Mouse (Mus musculus) embryonic facial prominence, embryonic 10.5 days (tissue): ENCODE results near the gene Map2k1. TPM values are rescaled to one million over a fixed set of nuclear protein-coding genes. Genes with fewer than 3 reads are reported as not detected.
"Not testable (repeated sequence)": the region's sequence is repeated elsewhere in the genome, so short reads cannot be mapped to it uniquely, and the experiment has no call there.

Source experiments
- DNase-seq: peaks from one replicate; pipeline ENCODE4 v3.0.0-alpha.2; 2017; ENCODE audit warnings: low spot score
- H3K27ac ChIP-seq: fragments of 300-500 bp; sonication (generic); replicated peaks from 2 replicates; pipeline ENCODE4 v1.5.1; 2016; ENCODE audit warnings: mild to moderate bottlenecking
- H3K27me3 ChIP-seq: fragments of 300-500 bp; sonication (generic); replicated peaks from 2 replicates; pipeline ENCODE4 v1.6.1; 2016; ENCODE audit warnings: low read depth, mild to moderate bottlenecking; ENCODE audit not compliant: poor library complexity, severe bottlenecking
- H3K36me3 ChIP-seq: fragments of 300-500 bp; sonication (generic); replicated peaks from 2 replicates; pipeline ENCODE4 v1.6.1; 2016; ENCODE audit warnings: mild to moderate bottlenecking, moderate library complexity
- H3K4me1 ChIP-seq: fragments of 300-500 bp; sonication (generic); 2 replicates; pipeline ENCODE4 v1.6.1; 2016
- H3K4me3 ChIP-seq: fragments of 300-500 bp; sonication (generic); 2 replicates; pipeline ENCODE4 v1.5.1; 2016; ENCODE audit warnings: mild to moderate bottlenecking, moderate library complexity
- H3K9me3 ChIP-seq: fragments of 300-500 bp; sonication (generic); 2 replicates; pipeline ENCODE4 v1.6.1; 2016; ENCODE audit warnings: mild to moderate bottlenecking
- WGBS: fragments of 180-500 bp; shearing (Covaris S2); methylation state at CpG from one replicate; pipeline ENCODE4 v1.1.7; 2016; 5-methylcytosine and 5-hydroxymethylcytosine counted together
- polyA plus RNA-seq: library from polyadenylated mRNA; unstranded; fragments of >200 nt; fragmentation: Nextera tagmentation; extraction: Ambion mirVana; gene quantifications from 2 replicates; pipeline ENCODE4 v1.2.1, GENCODE M21; 2016

Map2k1 gene
- polyA plus RNA-seq, 1 experiment from 2014 or later: 82.6 TPM

DNA sequence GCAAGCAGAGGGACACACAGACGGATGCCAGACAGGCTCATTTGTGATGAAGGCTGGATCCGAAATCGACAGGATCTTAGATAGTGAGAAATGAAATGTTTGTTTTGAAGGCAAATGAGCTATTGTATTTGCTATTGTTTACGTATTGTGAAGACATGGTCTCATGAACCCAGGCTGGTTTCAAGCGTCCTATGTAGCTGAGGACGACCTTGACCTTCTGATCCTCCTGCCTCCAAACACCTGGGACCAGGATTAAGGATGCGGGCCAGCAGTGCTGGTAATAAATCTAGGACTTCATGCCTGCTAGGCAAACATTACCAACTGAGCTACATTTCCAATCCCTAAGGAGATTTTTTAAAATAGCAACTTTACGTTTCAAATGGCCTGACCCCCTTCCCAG is 55.9 kb downstream of the Map2k1 start:
- H3K4me3 ChIP-seq: no peak overlapping the region
- peaks cover 90% of the 10 kb centered on the region for H3K36me3 ChIP-seq
- H3K27me3 ChIP-seq: no peaks in the 10 kb centered on the region
- no peak for DNase-seq
- H3K9me3 ChIP-seq: no peaks in the 10 kb centered on the region
- H3K4me1 ChIP-seq: peaks cover 6% of the 10 kb centered on the region; the same call in 1 of the 2 replicates
- WGBS: 92% methylated on average over 8 of the region's 8 CpGs
- H3K27ac ChIP-seq: no peak overlapping the region

- H3K36me3 ChIP-seq: peaks cover 89% of the 10 kb centered on the region
- WGBS: 89% methylated on average over 4 of the region's 4 CpGs
- H3K4me3 ChIP-seq: no peak overlapping the region
- no peaks in the 10 kb centered on the region for H3K27me3 ChIP-seq
- H3K9me3 ChIP-seq: no peaks in the 10 kb centered on the region
- no peak for DNase-seq
- no peak overlapping the region for H3K27ac ChIP-seq
- no peaks in the 10 kb centered on the region for H3K4me1 ChIP-seq
These were observed 57.9 kb downstream of the Map2k1 start for GRCm38 (mm10) chr9:64195554-64195953.

DNA sequence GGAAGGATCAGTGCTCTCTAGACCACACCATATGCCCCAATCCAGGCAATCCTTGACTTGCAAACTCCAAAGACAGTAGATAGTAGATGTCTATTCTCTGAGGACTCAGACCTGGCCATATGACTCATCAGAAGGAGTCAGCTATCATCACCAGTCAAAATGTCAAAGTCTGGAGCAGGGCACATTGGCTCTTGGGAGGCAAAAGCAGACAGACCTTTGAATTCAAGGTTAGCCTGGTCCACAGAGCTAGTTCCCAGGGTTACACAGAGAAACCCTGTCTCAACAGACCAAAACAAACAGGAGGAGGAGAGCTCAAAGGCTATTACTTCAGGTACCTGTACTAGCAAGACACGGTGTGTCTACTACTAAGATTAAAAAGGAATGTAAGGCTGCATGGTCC is 59.6 kb downstream of the Map2k1 start:
- Histone ChIP-seq H3K4me1 (no peaks in the 10 kb centered on the region), H3K4me3 (no peak overlapping the region), H3K9me3 (no peaks in the 10 kb centered on the region), H3K27ac (no peak overlapping the region), H3K27me3 (no peaks in the 10 kb centered on the region), H3K36me3 (peaks cover 90% of the 10 kb centered on the region)
- WGBS: 98% methylated on average over 1 of the region's 1 CpGs
- no peak for DNase-seq

GRCm38 (mm10) chr9:64184166-64184840 is 69.1 kb downstream of the Map2k1 start:
- no peak overlapping the region for H3K27ac ChIP-seq
- 92% methylated on average over 5 of the region's 5 CpGs for WGBS
- H3K4me1 ChIP-seq: peaks cover 8% of the 10 kb centered on the region
- H3K4me3 ChIP-seq: no peak overlapping the region
- no peaks in the 10 kb centered on the region for H3K9me3 ChIP-seq
- no peak for DNase-seq
- H3K36me3 ChIP-seq: peaks cover 89% of the 10 kb centered on the region
- H3K27me3 ChIP-seq: no peaks in the 10 kb centered on the region

DNA sequence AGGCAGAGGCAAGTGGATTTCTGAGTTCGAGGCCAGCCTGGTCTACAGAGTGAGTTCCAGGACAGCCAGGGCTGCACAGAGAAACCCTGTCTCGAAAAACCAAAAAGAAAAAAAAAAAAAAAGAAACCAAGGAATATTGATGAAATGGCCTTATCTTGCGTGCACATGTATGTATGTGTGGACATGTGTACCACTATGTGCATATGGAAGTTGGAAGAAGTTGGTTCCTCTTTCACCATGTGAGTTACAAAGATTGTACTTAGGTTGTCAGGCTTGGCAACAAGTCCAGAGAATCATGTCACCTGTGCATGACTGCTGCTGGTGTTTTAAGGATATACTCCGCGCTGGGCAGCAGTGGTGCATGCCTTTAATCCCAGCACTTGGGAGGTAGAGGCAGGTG is 70.1 kb downstream of the Map2k1 start:
- peaks cover 87% of the 10 kb centered on the region for H3K36me3 ChIP-seq
- H3K27ac ChIP-seq, H3K27me3 ChIP-seq, H3K4me1 ChIP-seq, DNase-seq, H3K4me3 ChIP-seq, H3K9me3 ChIP-seq: not testable (repeated sequence)
- WGBS: 85% methylated on average over 5 of the region's 5 CpGs

- Histone ChIP-seq H3K4me1 (peaks cover 20% of the 10 kb centered on the region), H3K27me3 (no peaks in the 10 kb centered on the region), H3K9me3 (no peaks in the 10 kb centered on the region), H3K36me3 (peaks cover 86% of the 10 kb centered on the region), H3K4me3 (peak within 1 kb of the TSS; percentile 72), H3K27ac (peak within 1 kb of the TSS; percentile 73)
- DNase-seq: peak; percentile 93
- WGBS: under 1% methylated on average over 35 of the region's 35 CpGs
These were observed 74.3 kb downstream of the Map2k1 start, which contains the start of gene Snapc5 for GRCm38 (mm10) chr9:64178974-64179646. Gene Snapc5 (plus strand): TSS chr9:64179274.

DNA sequence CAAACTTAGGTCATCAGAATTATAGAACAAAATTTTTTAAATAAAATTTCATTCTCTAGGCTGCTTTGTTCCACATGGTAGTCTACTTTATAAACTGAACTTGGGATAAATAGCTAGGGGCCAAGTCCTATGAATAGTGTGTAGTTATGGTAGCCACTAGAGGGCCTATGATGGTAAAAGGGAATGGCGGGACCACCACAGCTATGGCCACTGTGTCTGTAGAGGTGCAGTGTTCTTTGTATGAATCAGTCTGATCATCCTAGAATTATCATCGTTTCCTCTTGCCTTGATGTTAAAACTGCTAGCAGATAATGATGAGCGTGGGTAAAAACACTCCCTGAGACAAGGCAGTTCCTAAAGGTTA is 74.8 kb downstream of the Map2k1 start:
- Histone ChIP-seq H3K9me3 (no peaks in the 10 kb centered on the region), H3K4me3 (peak overlapping the region; percentile 72), H3K36me3 (peaks cover 83% of the 10 kb centered on the region), H3K27ac (peak overlapping the region; percentile 73), H3K27me3 (no peaks in the 10 kb centered on the region), H3K4me1 (peaks cover 21% of the 10 kb centered on the region)
- 37% methylated on average over 3 of the region's 3 CpGs for WGBS
- DNase-seq: peak; percentile 38

GRCm38 (mm10) chr9:64175378-64175777 is 78.1 kb downstream of the Map2k1 start:
- Histone ChIP-seq H3K9me3 (no peaks in the 10 kb centered on the region), H3K36me3 (peaks cover 52% of the 10 kb centered on the region), H3K27ac (no peak overlapping the region), H3K27me3 (no peaks in the 10 kb centered on the region), H3K4me3 (peak overlapping the region; percentile 74; the same call in 1 of the 2 replicates), H3K4me1 (peaks cover 33% of the 10 kb centered on the region)
- WGBS: 90% methylated on average over 11 of the region's 11 CpGs
- no peak for DNase-seq

- DNase-seq: no peak
- 74% methylated on average over 8 of the region's 8 CpGs for WGBS
These were observed 78.7 kb downstream of the Map2k1 start for GRCm38 (mm10) chr9:64174766-64175165.

DNA sequence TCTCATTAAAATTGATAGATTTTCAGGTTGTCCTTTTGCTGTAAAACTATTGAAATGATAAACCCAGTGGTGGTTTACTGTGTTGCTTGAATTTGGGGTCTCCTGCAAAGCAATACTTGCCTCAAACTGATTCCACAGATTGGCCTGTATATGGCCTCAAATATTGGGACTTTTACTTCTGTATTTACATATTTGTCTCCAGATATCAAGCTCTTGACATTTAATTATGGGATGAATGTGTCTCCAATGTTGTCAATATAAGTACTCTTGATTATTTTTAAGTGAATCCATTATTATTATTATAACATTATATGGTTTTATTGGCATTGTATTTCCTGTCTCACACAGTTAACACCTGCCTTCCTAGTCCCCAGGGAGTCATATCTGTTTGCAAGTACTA is 79.1 kb downstream of the Map2k1 start:
- peaks cover 25% of the 10 kb centered on the region for H3K4me1 ChIP-seq
- H3K27ac ChIP-seq: peak overlapping the region; percentile 97; the same call in 1 of the 2 replicates
- H3K27me3 ChIP-seq: no peaks in the 10 kb centered on the region
- H3K4me3 ChIP-seq: peak overlapping the region; percentile 74
- DNase-seq: no peak
- no peaks in the 10 kb centered on the region for H3K9me3 ChIP-seq
- H3K36me3 ChIP-seq: peaks cover 48% of the 10 kb centered on the region

More at GRCm38 (mm10) chr9:64174766-64175165, 78.7 kb downstream of the Map2k1 start:
- Histone ChIP-seq H3K36me3 (peaks cover 47% of the 10 kb centered on the region), H3K27ac (no peak overlapping the region), H3K4me3 (peak overlapping the region; percentile 74), H3K4me1 (peaks cover 29% of the 10 kb centered on the region), H3K9me3 (no peaks in the 10 kb centered on the region), H3K27me3 (no peaks in the 10 kb centered on the region)

GRCm38 (mm10) chr9:64173666-64174220 is 79.7 kb downstream of the Map2k1 start:
- H3K36me3 ChIP-seq: peaks cover 49% of the 10 kb centered on the region
- WGBS: under 1% methylated on average over 16 of the region's 16 CpGs
- no peak for DNase-seq
- no peaks in the 10 kb centered on the region for H3K27me3 ChIP-seq
- no peaks in the 10 kb centered on the region for H3K9me3 ChIP-seq
- H3K27ac ChIP-seq: peak overlapping the region; percentile 97
- H3K4me1 ChIP-seq: peaks cover 24% of the 10 kb centered on the region
- H3K4me3 ChIP-seq: peak overlapping the region; percentile 74

GRCm38 (mm10) chr9:64172816-64173665 is 80.4 kb downstream of the Map2k1 start, which contains the start of the genes Zwilch and Rpl4:
Gene Zwilch (minus strand): TSS chr9:64173104.
Gene Rpl4 (plus strand): TSS chr9:64173375.
- H3K27me3 ChIP-seq: no peaks in the 10 kb centered on the region
- H3K4me3 ChIP-seq: peak within 1 kb of the TSS; percentile 74
- H3K4me1 ChIP-seq: peaks cover 24% of the 10 kb centered on the region
- peak within 1 kb of the TSS; percentile 97 for H3K27ac ChIP-seq
- DNase-seq: peak; percentile 86
- H3K9me3 ChIP-seq: no peaks in the 10 kb centered on the region
- WGBS: under 1% methylated on average over 42 of the region's 42 CpGs
- H3K36me3 ChIP-seq: peaks cover 49% of the 10 kb centered on the region
